Mouse (Mus musculus): ENCODE measurements around the gene Exoc6. TPM values are rescaled to one million over a fixed set of nuclear protein-coding genes. Genes with fewer than 3 reads are reported as not detected.

Gene Exoc6
- polyA plus RNA-seq, 1 experiment from 2014 or later = 7.5 TPM

- Histone ChIP-seq H3K4me1 (ENCODE audit: control insufficient read depth, insufficient read depth, low read length) (peaks cover 3% of the 10 kb centered on the region; the same call in 1 of the 2 replicates), H3K27ac (replicated peaks; ENCODE audit: low read depth, low read length) (no peak overlapping the region), H3K9me3 (ENCODE audit: control insufficient read depth, low read length) (no peaks in the 10 kb centered on the region), H3K36me3 (ENCODE audit: control insufficient read depth, insufficient read depth, low read length) (no peaks in the 10 kb centered on the region), H3K9ac (ENCODE audit: low read length) (no peak overlapping the region), H3K27me3 (ENCODE audit: control insufficient read depth, insufficient read depth, low read length) (no peaks in the 10 kb centered on the region), H3K4me3 (ENCODE audit: low read depth, low read length) (no peak overlapping the region), H3K4me2 (ENCODE audit: low read depth, severe bottlenecking) (peak overlapping the region; percentile 5; the same call in 1 of the 2 replicates)
- WGBS = 44% methylated on average over 9 of the region's 9 CpGs
- DNase-seq (ENCODE audit: low spot score) (peak; percentile 62), ATAC-seq (ENCODE audit: insufficient number of reproducible peaks, low FRiP score, low TSS enrichment, low read depth) (no peak)
Observed at GRCm38 (mm10) chr19:37559286-37560079, 9.3 kb downstream of the Exoc6 start.

DNA sequence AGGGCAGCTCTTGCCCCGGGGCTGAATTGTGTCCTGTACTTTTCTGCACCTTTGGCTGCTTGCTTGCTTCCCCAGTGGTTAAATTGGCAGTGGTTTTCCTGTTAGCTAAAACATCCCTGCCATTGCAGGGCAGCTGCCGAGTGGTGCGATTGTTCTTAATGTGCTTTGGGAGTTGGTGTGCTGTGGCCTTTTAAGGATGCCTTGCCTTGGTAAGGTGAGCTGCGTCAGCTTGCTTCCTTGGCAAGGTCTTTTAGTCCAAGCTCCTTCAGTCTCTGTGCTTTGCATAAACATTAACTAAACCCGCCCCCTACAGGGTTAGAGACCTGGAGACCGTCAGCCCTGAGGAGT, 9.8 kb downstream of the Exoc6 start:
- H3K36me3 ChIP-seq (ENCODE audit: control insufficient read depth, insufficient read depth, low read length) = no peaks in the 10 kb centered on the region
- H3K4me2 ChIP-seq (ENCODE audit: low read depth, severe bottlenecking) = peak overlapping the region; percentile 5; the same call in 1 of the 2 replicates
- H3K9ac ChIP-seq (ENCODE audit: low read length) = no peak overlapping the region
- H3K9me3 ChIP-seq (ENCODE audit: control insufficient read depth, low read length) = no peaks in the 10 kb centered on the region
- DNase-seq (ENCODE audit: low spot score) = no peak
- H3K4me3 ChIP-seq (ENCODE audit: low read depth, low read length) = no peak overlapping the region
- no peaks in the 10 kb centered on the region for H3K27me3 ChIP-seq (ENCODE audit: control insufficient read depth, insufficient read depth, low read length)
- ATAC-seq (ENCODE audit: insufficient number of reproducible peaks, low FRiP score, low TSS enrichment, low read depth) = no peak
- H3K4me1 ChIP-seq (ENCODE audit: control insufficient read depth, insufficient read depth, low read length) = peaks cover 3% of the 10 kb centered on the region; the same call in 1 of the 2 replicates
- H3K27ac ChIP-seq (replicated peaks; ENCODE audit: low read depth, low read length) = no peak overlapping the region
- whole genome bisulfite sequencing = 31% methylated on average over 6 of the region's 6 CpGs

DNA sequence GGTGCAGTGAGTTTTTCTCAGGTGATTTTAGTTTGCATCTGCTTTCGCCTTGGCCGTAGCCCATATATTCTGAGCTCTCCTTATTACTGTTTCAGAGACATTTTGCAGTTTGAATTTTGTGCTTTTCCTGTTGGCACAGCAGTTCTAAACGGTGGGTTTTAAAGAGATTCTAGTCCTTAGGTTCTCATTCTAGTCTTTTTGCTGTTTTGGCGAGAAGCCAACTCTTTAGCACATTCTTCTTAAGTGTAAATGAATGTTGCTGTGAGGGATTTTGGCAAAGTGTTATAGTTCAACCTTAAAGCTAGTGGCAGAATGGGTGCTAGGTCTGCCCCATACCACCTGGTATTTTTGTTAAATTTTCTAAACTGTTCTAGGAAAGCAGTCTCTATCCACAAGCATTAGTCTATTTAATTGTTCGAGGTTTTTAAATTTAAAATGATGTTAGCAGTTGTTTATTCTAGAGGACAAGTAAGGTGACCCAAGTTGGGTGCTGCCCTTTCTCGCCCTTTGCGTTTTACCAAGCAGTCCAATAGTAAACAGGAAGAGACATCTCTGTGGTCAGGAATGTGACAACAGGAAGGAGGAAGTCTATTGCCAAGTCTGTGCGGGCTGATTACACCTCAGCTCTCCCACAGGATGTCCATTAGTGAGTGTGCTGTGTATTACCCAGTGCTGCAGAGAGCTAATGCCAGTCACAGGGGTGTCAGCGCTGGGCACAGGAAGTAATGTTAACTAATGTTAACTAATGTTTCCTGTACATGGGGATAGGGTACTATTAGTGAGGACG, 11.1 kb downstream of the Exoc6 start:
- H3K4me1 ChIP-seq (ENCODE audit: control insufficient read depth, insufficient read depth, low read length) = peaks cover 3% of the 10 kb centered on the region; the same call in 1 of the 2 replicates
- no peak for DNase-seq (ENCODE audit: low spot score)
- ATAC-seq (ENCODE audit: insufficient number of reproducible peaks, low FRiP score, low TSS enrichment, low read depth) = no peak
- H3K27me3 ChIP-seq (ENCODE audit: control insufficient read depth, insufficient read depth, low read length) = no peaks in the 10 kb centered on the region
- H3K9me3 ChIP-seq (ENCODE audit: control insufficient read depth, low read length) = no peaks in the 10 kb centered on the region
- H3K4me3 ChIP-seq (ENCODE audit: low read depth, low read length) = no peak overlapping the region
- H3K9ac ChIP-seq (ENCODE audit: low read length) = no peak overlapping the region
- no peak overlapping the region for H3K27ac ChIP-seq (replicated peaks; ENCODE audit: low read depth, low read length)
- no peaks in the 10 kb centered on the region for H3K36me3 ChIP-seq (ENCODE audit: control insufficient read depth, insufficient read depth, low read length)
- no peak overlapping the region for H3K4me2 ChIP-seq (ENCODE audit: low read depth, severe bottlenecking)
- 66% methylated on average over 10 of the region's 10 CpGs for WGBS

DNA sequence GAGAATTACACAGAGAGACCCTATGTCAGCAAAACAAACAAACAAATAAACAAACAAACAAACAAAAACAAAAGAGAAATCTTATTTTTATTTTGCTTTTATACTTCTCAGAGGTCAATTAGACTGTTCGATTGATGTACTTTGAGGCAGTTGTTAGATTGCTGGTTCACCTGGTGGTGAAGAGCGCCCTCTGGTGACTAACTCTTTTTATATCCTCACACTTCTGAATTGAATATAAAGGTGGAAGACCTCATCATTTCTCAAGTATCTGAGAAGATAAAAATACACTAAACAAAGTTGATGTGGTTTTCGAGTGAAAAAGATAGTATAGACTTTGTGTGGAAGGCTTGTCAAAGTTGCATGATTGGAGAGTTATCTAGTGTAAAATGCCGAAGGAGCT, 13.5 kb downstream of the Exoc6 start:
- Histone ChIP-seq H3K36me3 (ENCODE audit: control insufficient read depth, insufficient read depth, low read length) (no peaks in the 10 kb centered on the region), H3K4me3 (ENCODE audit: low read depth, low read length) (no peak overlapping the region), H3K27me3 (ENCODE audit: control insufficient read depth, insufficient read depth, low read length) (no peaks in the 10 kb centered on the region), H3K4me1 (ENCODE audit: control insufficient read depth, insufficient read depth, low read length) (peaks cover 3% of the 10 kb centered on the region; the same call in 1 of the 2 replicates), H3K9ac (ENCODE audit: low read length) (no peak overlapping the region), H3K27ac (replicated peaks; ENCODE audit: low read depth, low read length) (no peak overlapping the region), H3K9me3 (ENCODE audit: control insufficient read depth, low read length) (no peaks in the 10 kb centered on the region), H3K4me2 (ENCODE audit: low read depth, severe bottlenecking) (no peak overlapping the region)
- no peak for ATAC-seq (ENCODE audit: insufficient number of reproducible peaks, low FRiP score, low TSS enrichment, low read depth)
- 32% methylated on average over 4 of the region's 4 CpGs for WGBS
- DNase-seq (ENCODE audit: low spot score) = peak; percentile 44

DNA sequence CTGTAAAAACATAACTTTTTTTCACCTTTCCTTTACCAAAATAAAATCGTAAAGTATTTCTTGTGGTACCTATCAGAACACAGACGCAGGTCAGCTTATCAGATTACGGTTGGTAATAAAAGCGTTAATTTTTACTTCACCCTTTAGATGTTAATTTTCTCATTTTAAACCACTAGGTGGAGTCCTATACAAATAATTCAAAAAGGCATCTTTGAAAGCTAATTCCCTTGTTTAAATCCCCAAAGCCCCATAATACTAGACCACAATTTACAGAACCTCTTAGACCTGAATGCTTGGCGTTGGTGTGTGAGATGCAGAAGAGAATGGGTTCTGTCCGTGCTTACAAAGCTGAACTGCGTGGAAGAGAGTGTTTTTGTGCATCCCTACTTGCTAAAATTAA, 15.6 kb downstream of the Exoc6 start:
- no peak for ATAC-seq (ENCODE audit: insufficient number of reproducible peaks, low FRiP score, low TSS enrichment, low read depth)
- WGBS = 48% methylated on average over 7 of the region's 7 CpGs
- Histone ChIP-seq H3K4me1 (ENCODE audit: control insufficient read depth, insufficient read depth, low read length) (no peaks in the 10 kb centered on the region), H3K4me2 (ENCODE audit: low read depth, severe bottlenecking) (no peak overlapping the region), H3K27me3 (ENCODE audit: control insufficient read depth, insufficient read depth, low read length) (no peaks in the 10 kb centered on the region), H3K9me3 (ENCODE audit: control insufficient read depth, low read length) (no peaks in the 10 kb centered on the region), H3K9ac (ENCODE audit: low read length) (no peak overlapping the region), H3K27ac (replicated peaks; ENCODE audit: low read depth, low read length) (no peak overlapping the region), H3K36me3 (ENCODE audit: control insufficient read depth, insufficient read depth, low read length) (no peaks in the 10 kb centered on the region), H3K4me3 (ENCODE audit: low read depth, low read length) (no peak overlapping the region)
- DNase-seq (ENCODE audit: low spot score) = no peak

DNA sequence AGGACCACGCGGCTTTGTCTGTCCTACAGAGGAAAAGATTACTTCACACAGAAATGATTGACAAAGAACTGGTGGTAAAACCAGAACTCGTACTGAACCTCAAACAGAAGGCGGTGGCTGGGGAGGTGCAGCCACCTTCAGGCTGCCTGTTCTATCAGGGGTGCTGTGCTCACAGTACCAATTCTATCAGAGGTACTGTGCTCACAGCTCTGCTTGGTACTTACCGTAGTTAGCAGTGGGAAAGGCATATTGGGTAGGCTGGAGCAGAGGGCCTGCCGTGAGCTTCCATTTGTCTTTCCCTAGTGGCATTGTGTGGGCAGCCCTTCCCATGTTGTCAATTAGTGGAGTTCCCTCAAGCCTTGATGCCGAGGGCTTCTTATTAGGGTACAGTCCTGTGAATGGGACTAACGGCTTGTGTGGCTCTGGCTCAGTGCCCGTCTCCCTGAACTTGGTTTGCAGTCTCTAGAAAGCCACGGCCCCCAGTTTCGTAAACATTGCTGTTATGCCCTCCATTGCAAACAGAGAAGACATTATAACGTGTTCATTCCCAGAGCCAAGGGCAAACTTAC, 19.1 kb downstream of the Exoc6 start:
- no peak for DNase-seq (ENCODE audit: low spot score)
- no peak for ATAC-seq (ENCODE audit: insufficient number of reproducible peaks, low FRiP score, low TSS enrichment, low read depth)
- Histone ChIP-seq H3K4me3 (ENCODE audit: low read depth, low read length) (no peak overlapping the region), H3K4me1 (ENCODE audit: control insufficient read depth, insufficient read depth, low read length) (no peaks in the 10 kb centered on the region), H3K27ac (replicated peaks; ENCODE audit: low read depth, low read length) (no peak overlapping the region), H3K9me3 (ENCODE audit: control insufficient read depth, low read length) (no peaks in the 10 kb centered on the region), H3K36me3 (ENCODE audit: control insufficient read depth, insufficient read depth, low read length) (no peaks in the 10 kb centered on the region), H3K4me2 (ENCODE audit: low read depth, severe bottlenecking) (no peak overlapping the region), H3K27me3 (ENCODE audit: control insufficient read depth, insufficient read depth, low read length) (no peaks in the 10 kb centered on the region), H3K9ac (ENCODE audit: low read length) (no peak overlapping the region)
- 84% methylated on average over 12 of the region's 12 CpGs for WGBS

DNA sequence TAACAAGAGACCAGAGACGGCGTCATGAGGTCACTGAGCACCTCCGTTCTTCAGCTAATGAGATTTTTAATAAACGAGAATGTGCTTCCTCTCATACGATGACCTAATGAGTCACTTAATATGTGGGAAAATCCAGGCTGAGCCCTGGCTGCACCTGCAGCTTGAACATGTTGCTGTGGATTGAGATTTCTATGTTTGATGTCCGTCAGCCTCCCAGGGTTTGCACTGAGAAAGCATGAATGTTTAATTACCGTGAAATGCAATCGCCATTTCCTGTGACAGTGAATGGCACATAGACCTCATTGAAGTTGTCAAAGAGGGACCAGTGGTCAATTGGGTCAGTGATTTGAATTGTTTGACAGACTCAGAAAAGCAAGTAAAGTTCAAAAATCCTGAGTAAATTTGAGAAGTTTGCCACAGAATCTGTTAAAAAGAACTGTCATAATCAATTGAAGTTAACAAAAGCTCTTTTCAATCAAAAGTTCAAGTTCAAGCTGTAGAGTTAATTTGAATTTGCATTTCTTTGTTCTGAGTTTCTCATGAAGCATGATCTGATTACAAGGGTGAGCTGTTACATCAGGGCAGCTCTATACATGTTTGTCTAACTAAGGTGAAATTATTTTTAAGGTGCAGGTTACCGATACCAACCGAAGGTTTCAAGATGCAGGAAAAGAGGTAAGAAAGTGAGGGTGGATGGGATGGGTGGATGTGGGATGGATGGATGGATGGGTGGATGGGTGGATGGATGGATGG, 20.9 kb downstream of the Exoc6 start:
- no peaks in the 10 kb centered on the region for H3K4me1 ChIP-seq (ENCODE audit: control insufficient read depth, insufficient read depth, low read length)
- DNase-seq (ENCODE audit: low spot score) (no peak), ATAC-seq (ENCODE audit: insufficient number of reproducible peaks, low FRiP score, low TSS enrichment, low read depth) (no peak)
- no peak overlapping the region for H3K4me3 ChIP-seq (ENCODE audit: low read depth, low read length)
- H3K36me3 ChIP-seq (ENCODE audit: control insufficient read depth, insufficient read depth, low read length) = no peaks in the 10 kb centered on the region
- no peaks in the 10 kb centered on the region for H3K9me3 ChIP-seq (ENCODE audit: control insufficient read depth, low read length)
- H3K27ac ChIP-seq (replicated peaks; ENCODE audit: low read depth, low read length) = no peak overlapping the region
- H3K4me2 ChIP-seq (ENCODE audit: low read depth, severe bottlenecking) = no peak overlapping the region
- WGBS = 91% methylated on average over 10 of the region's 10 CpGs
- H3K9ac ChIP-seq (ENCODE audit: low read length) = no peak overlapping the region
- no peaks in the 10 kb centered on the region for H3K27me3 ChIP-seq (ENCODE audit: control insufficient read depth, insufficient read depth, low read length)

DNA sequence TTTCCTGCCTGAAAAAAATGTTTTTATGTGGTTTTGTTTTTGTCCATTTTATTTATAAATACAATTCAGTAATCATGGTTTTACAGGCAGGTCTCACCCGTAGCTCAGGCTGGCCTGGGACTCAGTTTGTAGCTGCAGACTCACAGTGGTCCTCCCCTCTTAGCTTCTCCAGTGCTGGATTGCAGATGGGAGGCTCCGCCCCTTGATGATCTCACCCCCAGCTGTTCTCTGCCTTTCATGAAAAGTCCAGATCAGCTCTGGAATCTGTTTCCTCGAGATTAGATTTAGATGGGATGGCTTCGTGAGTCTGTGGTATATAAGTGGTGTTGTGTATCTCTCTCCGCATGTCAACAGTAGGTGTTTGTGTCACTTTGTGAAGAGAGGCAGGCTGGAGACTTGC, 24.6 kb downstream of the Exoc6 start:
- Histone ChIP-seq H3K4me2 (ENCODE audit: low read depth, severe bottlenecking) (no peak overlapping the region), H3K27ac (replicated peaks; ENCODE audit: low read depth, low read length) (no peak overlapping the region), H3K9ac (ENCODE audit: low read length) (no peak overlapping the region), H3K36me3 (ENCODE audit: control insufficient read depth, insufficient read depth, low read length) (no peaks in the 10 kb centered on the region), H3K27me3 (ENCODE audit: control insufficient read depth, insufficient read depth, low read length) (no peaks in the 10 kb centered on the region), H3K4me1 (ENCODE audit: control insufficient read depth, insufficient read depth, low read length) (no peaks in the 10 kb centered on the region), H3K4me3 (ENCODE audit: low read depth, low read length) (no peak overlapping the region), H3K9me3 (ENCODE audit: control insufficient read depth, low read length) (no peaks in the 10 kb centered on the region)
- WGBS = 65% methylated on average over 5 of the region's 5 CpGs
- no peak for ATAC-seq (ENCODE audit: insufficient number of reproducible peaks, low FRiP score, low TSS enrichment, low read depth)
- no peak for DNase-seq (ENCODE audit: low spot score)
